Mouse (Mus musculus): ENCODE data around the gene Rwdd2b. TPM values are rescaled to one million over a fixed set of nuclear protein-coding genes. Genes with fewer than 3 reads are reported as not detected.

The Rwdd2b gene
- total RNA-seq (2018; cell fraction: chromatin; rRNA removed), result 1 to 10 TPM; 1.4 to 9.8 (median 5.1) TPM
- 1 to 10 TPM; 3.4 to 9.5 (median 6.5) TPM for total RNA-seq (2018; cell fraction: cytosol; rRNA removed)
- total RNA-seq (2018; cell fraction: nucleus; rRNA removed), result 10 to 100 TPM in 1 of 26 experiments, 1 to 10 TPM in 25; 2.1 to 10.5 (median 5.7) TPM
- polyA plus RNA-seq (2018), result 5.6 to 7.7 TPM (median 7.2 TPM) in 3 replicates

- no peaks in the 10 kb centered on the region; the same call in 1 of the 2 replicates for H3K79me2 ChIP-seq (ENCODE audit: inconsistent target)
- H3K4me3 ChIP-seq (ENCODE audit: inconsistent target), result peak within 1 kb of the TSS; percentile 93
- no peaks in the 10 kb centered on the region for H3K36me3 ChIP-seq (ENCODE audit: inconsistent target)
- peak within 1 kb of the TSS; percentile 77 for H3K27ac ChIP-seq
- WGBS (ENCODE audit: missing documents), result under 1% methylated on average over 28 of the region's 38 CpGs
Observed at GRCm38 (mm10) chr16:87440184-87440686, at the start of gene Rwdd2b. Gene Rwdd2b, minus strand, starts transcription at chr16:87440573.

GRCm38 (mm10) chr16:87488605-87489004 is 48.2 kb upstream of the Rwdd2b start:
- WGBS (ENCODE audit: missing documents), result 91% methylated on average over 2 of the region's 2 CpGs
- H3K4me3 ChIP-seq (ENCODE audit: inconsistent target), result no peak overlapping the region
- H3K36me3 ChIP-seq (ENCODE audit: inconsistent target), result peaks cover 92% of the 10 kb centered on the region
- H3K79me2 ChIP-seq (ENCODE audit: inconsistent target), result peaks cover 25% of the 10 kb centered on the region
- H3K27ac ChIP-seq, result no peak overlapping the region

DNA sequence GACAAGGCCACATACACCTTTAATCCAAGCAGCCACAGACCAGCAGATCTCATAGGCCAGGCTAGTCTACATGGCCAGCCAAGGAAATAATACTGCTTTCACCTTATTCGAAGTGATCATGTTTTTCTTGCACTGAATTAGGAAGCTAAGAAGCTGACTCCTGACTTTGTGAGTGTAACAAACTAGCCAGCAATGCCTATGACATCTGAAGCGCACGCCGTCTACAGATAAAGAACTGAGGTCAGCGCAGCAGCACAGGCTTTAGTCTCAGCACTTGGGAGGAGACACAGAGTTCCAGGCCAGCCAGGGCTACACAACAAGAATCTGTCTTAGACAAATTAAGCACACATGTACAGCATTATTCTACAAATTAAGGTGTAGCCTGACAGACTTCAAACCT is 46.4 kb upstream of the Rwdd2b start:
- Histone ChIP-seq H3K4me3 (ENCODE audit: inconsistent target) (no peak overlapping the region), H3K79me2 (ENCODE audit: inconsistent target) (peaks cover 10% of the 10 kb centered on the region), H3K27ac (no peak overlapping the region), H3K36me3 (ENCODE audit: inconsistent target) (peaks cover 95% of the 10 kb centered on the region)
- WGBS (ENCODE audit: missing documents), result 92% methylated on average over 5 of the region's 5 CpGs

- Histone ChIP-seq H3K36me3 (ENCODE audit: inconsistent target) (peaks cover 84% of the 10 kb centered on the region), H3K79me2 (ENCODE audit: inconsistent target) (peaks cover 8% of the 10 kb centered on the region; the same call in 1 of the 2 replicates), H3K4me3 (ENCODE audit: inconsistent target) (no peak overlapping the region), H3K27ac (no peak overlapping the region)
- WGBS (ENCODE audit: missing documents), result 92% methylated on average over 5 of the region's 5 CpGs
Observed at GRCm38 (mm10) chr16:87484367-87484766, 44.0 kb upstream of the Rwdd2b start.

- Histone ChIP-seq H3K4me3 (ENCODE audit: inconsistent target) (no peak overlapping the region), H3K36me3 (ENCODE audit: inconsistent target) (peaks cover 89% of the 10 kb centered on the region), H3K79me2 (ENCODE audit: inconsistent target) (no peaks in the 10 kb centered on the region), H3K27ac (no peak overlapping the region)
- WGBS (ENCODE audit: missing documents), result 91% methylated on average over 4 of the region's 4 CpGs
Observed at GRCm38 (mm10) chr16:87470579-87470978, 30.2 kb upstream of the Rwdd2b start.

- peaks cover 40% of the 10 kb centered on the region for H3K36me3 ChIP-seq (ENCODE audit: inconsistent target)
- WGBS (ENCODE audit: missing documents), result 93% methylated on average over 3 of the region's 3 CpGs
- no peak overlapping the region for H3K4me3 ChIP-seq (ENCODE audit: inconsistent target)
- no peak overlapping the region for H3K27ac ChIP-seq
- peaks cover 81% of the 10 kb centered on the region for H3K79me2 ChIP-seq (ENCODE audit: inconsistent target)
Observed at GRCm38 (mm10) chr16:87458752-87459151, 18.4 kb upstream of the Rwdd2b start.

DNA sequence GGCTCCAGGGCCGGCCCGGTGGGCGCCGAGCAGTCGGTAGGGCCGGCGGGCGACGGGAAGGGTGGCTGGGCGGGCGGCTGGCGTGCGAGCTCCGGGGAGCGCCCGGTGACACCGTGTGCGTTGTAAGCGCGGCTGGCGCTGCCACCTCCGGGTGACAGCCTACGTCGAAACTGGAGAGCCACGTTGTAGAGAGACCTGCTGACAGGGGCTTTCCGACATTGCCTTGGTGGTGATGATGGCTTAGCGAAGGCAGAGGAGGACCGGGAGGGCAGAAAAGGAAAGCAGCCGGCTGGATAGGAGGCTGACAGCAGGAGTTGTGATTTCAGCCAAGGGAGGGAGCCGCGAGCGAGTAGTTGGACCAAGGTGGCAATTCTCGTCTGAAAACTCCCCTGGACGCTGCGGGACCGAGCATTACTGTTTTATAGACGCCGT is 14.8 kb upstream of the Rwdd2b start:
- WGBS (ENCODE audit: missing documents), result 1% methylated on average over 38 of the region's 38 CpGs
- H3K4me3 ChIP-seq (ENCODE audit: inconsistent target), result peak overlapping the region; percentile 95
- peak overlapping the region; percentile 45 for H3K27ac ChIP-seq
- H3K36me3 ChIP-seq (ENCODE audit: inconsistent target), result peaks cover 11% of the 10 kb centered on the region; the same call in 1 of the 2 replicates
- peaks cover 51% of the 10 kb centered on the region for H3K79me2 ChIP-seq (ENCODE audit: inconsistent target)

DNA sequence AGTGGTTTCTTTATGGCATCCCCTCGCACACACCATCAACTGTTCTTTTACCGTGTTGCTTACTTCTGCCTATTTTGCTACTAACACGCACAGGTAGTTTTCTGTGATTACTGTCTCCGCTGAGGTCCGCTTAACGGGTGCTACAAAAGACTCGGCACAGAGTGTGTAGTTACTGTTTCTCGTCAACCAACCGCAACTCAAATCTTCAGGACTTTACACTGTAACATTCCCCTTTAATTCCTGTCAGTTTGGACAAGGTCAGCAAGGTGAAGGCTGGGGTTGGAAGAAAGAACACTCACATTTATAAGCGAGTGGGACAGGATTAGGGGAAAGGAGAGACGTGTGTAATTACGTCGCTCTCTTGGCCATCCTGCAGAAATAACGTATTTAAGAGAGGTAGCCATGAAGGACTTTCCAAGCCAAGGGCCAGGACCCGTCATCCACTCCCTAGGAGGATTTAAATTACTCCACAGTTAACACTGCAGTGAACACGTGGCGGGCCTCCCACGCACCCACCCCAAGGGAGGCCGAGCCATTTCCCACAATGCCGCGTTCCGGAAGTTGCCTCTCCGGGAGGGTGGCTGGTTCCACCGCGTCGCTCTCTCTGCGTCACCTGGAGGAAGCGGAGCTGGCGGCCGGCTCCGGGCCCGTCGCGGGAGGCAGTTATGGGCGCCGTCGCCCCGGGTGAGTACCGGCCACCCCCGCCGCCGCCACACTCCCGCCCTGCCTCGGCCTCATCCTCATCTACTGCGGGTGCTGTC is 14.2 kb upstream of the Rwdd2b start, which contains the start of gene Usp16:
Usp16 (plus strand) TSS at position 285 of the 761 bp plus-strand sequence.
- peak within 1 kb of the TSS; percentile 45 for H3K27ac ChIP-seq
- peak within 1 kb of the TSS; percentile 95 for H3K4me3 ChIP-seq (ENCODE audit: inconsistent target)
- peaks cover 5% of the 10 kb centered on the region; the same call in 1 of the 2 replicates for H3K36me3 ChIP-seq (ENCODE audit: inconsistent target)
- H3K79me2 ChIP-seq (ENCODE audit: inconsistent target), result peaks cover 45% of the 10 kb centered on the region
- 13% methylated on average over 45 of the region's 45 CpGs for WGBS (ENCODE audit: missing documents)

GRCm38 (mm10) chr16:87453226-87453625 is 12.9 kb upstream of the Rwdd2b start:
- H3K36me3 ChIP-seq (ENCODE audit: inconsistent target), result no peaks in the 10 kb centered on the region
- WGBS (ENCODE audit: missing documents), result 91% methylated on average over 2 of the region's 2 CpGs
- H3K27ac ChIP-seq, result no peak overlapping the region
- peaks cover 31% of the 10 kb centered on the region for H3K79me2 ChIP-seq (ENCODE audit: inconsistent target)
- H3K4me3 ChIP-seq (ENCODE audit: inconsistent target), result no peak overlapping the region

DNA sequence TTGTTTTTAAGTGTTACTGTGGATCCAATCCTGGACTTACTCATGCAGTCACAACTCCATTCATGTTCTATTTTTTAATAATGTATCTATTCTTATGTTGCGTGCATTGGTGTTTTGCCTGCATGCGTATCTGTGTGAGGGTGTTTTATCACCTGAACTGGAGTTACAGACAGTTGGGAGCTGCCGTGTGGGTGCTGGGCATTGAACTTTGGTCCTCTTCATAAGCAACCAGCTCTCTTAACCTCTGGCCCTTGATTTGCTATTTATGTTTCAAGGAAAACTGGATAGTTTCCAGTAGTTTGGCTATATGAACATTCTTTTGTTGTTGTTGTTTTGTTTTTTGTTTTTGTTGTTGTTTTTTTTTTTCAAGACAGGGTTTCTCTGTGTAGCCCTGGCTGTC is 5.2 kb upstream of the Rwdd2b start:
- Histone ChIP-seq H3K79me2 (ENCODE audit: inconsistent target) (no peaks in the 10 kb centered on the region; the same call in 1 of the 2 replicates), H3K27ac (no peak overlapping the region), H3K4me3 (ENCODE audit: inconsistent target) (no peak overlapping the region), H3K36me3 (ENCODE audit: inconsistent target) (no peaks in the 10 kb centered on the region)
- WGBS (ENCODE audit: missing documents), result 100% methylated on average over 3 of the region's 3 CpGs

DNA sequence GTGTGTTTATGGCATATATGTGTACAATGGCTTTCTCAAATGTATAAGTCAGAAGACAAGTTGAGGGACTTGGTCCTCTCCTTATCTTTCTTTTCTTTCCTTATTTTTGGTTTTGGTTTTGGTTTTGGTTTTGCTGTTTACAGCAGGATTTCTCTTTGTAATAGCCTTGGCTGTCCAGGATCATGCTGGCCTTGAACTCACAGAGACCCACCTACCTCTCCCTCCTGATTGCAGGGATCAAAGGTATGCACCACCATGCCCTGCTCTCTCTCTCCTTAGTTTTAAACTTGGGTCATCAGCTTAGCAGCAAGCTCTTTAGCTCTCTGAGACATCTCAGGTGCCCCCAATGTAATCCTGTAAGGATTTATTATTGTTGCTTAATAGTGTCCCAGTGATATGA is 4.7 kb upstream of the Rwdd2b start:
- Histone ChIP-seq H3K27ac (no peak overlapping the region), H3K4me3 (ENCODE audit: inconsistent target) (no peak overlapping the region), H3K36me3 (ENCODE audit: inconsistent target) (no peaks in the 10 kb centered on the region), H3K79me2 (ENCODE audit: inconsistent target) (no peaks in the 10 kb centered on the region; the same call in 1 of the 2 replicates)

GRCm38 (mm10) chr16:87444071-87444470 is 3.7 kb upstream of the Rwdd2b start:
- Histone ChIP-seq H3K36me3 (ENCODE audit: inconsistent target) (no peaks in the 10 kb centered on the region), H3K79me2 (ENCODE audit: inconsistent target) (no peaks in the 10 kb centered on the region; the same call in 1 of the 2 replicates), H3K27ac (no peak overlapping the region), H3K4me3 (ENCODE audit: inconsistent target) (no peak overlapping the region)
- 64% methylated on average over 1 of the region's 1 CpGs for WGBS (ENCODE audit: missing documents)

GRCm38 (mm10) chr16:87443245-87443644 is 2.9 kb upstream of the Rwdd2b start:
- no peaks in the 10 kb centered on the region for H3K36me3 ChIP-seq (ENCODE audit: inconsistent target)

GRCm38 (mm10) chr16:87442291-87442690 is 1.9 kb upstream of the Rwdd2b start:
- Histone ChIP-seq H3K36me3 (ENCODE audit: inconsistent target) (no peaks in the 10 kb centered on the region), H3K27ac (no peak overlapping the region), H3K79me2 (ENCODE audit: inconsistent target) (no peaks in the 10 kb centered on the region; the same call in 1 of the 2 replicates), H3K4me3 (ENCODE audit: inconsistent target) (no peak overlapping the region)
- 72% methylated on average over 5 of the region's 5 CpGs for WGBS (ENCODE audit: missing documents)

More at GRCm38 (mm10) chr16:87443245-87443644, 2.9 kb upstream of the Rwdd2b start:
- Histone ChIP-seq H3K79me2 (ENCODE audit: inconsistent target) (no peaks in the 10 kb centered on the region; the same call in 1 of the 2 replicates), H3K4me3 (ENCODE audit: inconsistent target) (no peak overlapping the region), H3K27ac (no peak overlapping the region)

- Histone ChIP-seq H3K27ac (peak overlapping the region; percentile 77), H3K36me3 (ENCODE audit: inconsistent target) (no peaks in the 10 kb centered on the region), H3K79me2 (ENCODE audit: inconsistent target) (no peaks in the 10 kb centered on the region; the same call in 1 of the 2 replicates), H3K4me3 (ENCODE audit: inconsistent target) (peak overlapping the region; percentile 93)
- WGBS (ENCODE audit: missing documents), result 6% methylated on average over 9 of the region's 9 CpGs
Observed at GRCm38 (mm10) chr16:87441089-87441488, 716 bp upstream of the Rwdd2b start.
